In genomic region chr14:25484049-25484448, GRCm38 (mm10) we compare ENCODE assay signal across 9 mouse cellular contexts. TPM values are rescaled to one million over a fixed set of nuclear protein-coding genes. Genes with fewer than 3 reads are reported as not detected.
DNase-seq lines count a peak whose midpoint lies in the region; ATAC-seq lines count a peak whose summit lies in the region.
"Had no signal": no experiment of that assay in that cellular context is flagged by ENCODE, and none has a peak within 500 bp of the region (broad histone marks: within the 10 kb centered on the region; RNA-seq: fewer than 3 reads in every experiment).

No protein-coding gene starts in this region.

- ATAC-seq in kidney, embryonic 16.5 days (ENCODE audit: low FRiP score, low TSS enrichment): no peak
- no peak for ATAC-seq in heart, embryonic 12.5 days (ENCODE audit: insufficient number of reproducible peaks, low FRiP score)
- ATAC-seq: forebrain, postnatal 0 days had no signal

- DNase-seq in kidney, adult 18-20 months: peak; percentile 33
- peak; percentile 46 for DNase-seq in ES-CJ7 (ENCODE audit: low read depth, low spot score)
- peak; percentile 52 for DNase-seq in mesoderm, embryonic 11.5 days (ENCODE audit: low read depth, low spot score)
- DNase-seq in cerebellum, postnatal 14 days: no peak
- DNase-seq in testis, postnatal 14 days (ENCODE audit: low spot score): no peak
- DNase-seq in thymus, postnatal 25 days: no peak
- DNase-seq: forebrain, postnatal 0 days had no signal

- no peaks in the 10 kb centered on the region for H3K9me3 ChIP-seq in kidney, embryonic 16.5 days (ENCODE audit: low read length)
- no peaks in the 10 kb centered on the region for H3K9me3 ChIP-seq in heart, embryonic 12.5 days (replicated peaks)

- H3K9ac ChIP-seq in kidney, embryonic 16.5 days (replicated peaks; ENCODE audit: low read length): no peak overlapping the region
- 0 out of 2 replicates have a peak overlapping the region, but pooled peaks have one; percentile 21 for H3K9ac ChIP-seq in heart, embryonic 12.5 days
- H3K9ac ChIP-seq: forebrain, postnatal 0 days had no signal

- no peak overlapping the region for H3K4me2 ChIP-seq in kidney, embryonic 16.5 days (replicated peaks; ENCODE audit: low read depth, low read length)
- H3K4me2 ChIP-seq in heart, embryonic 12.5 days: peak overlapping the region; percentile 13

- peaks cover 99% of the 10 kb centered on the region for H3K4me1 ChIP-seq in kidney, embryonic 16.5 days (ENCODE audit: insufficient read depth, low read length)
- peaks cover 99% of the 10 kb centered on the region for H3K4me1 ChIP-seq in heart, embryonic 12.5 days (replicated peaks)

- H3K4me3 ChIP-seq in kidney, embryonic 16.5 days (ENCODE audit: low read length): no peak overlapping the region
- no peak overlapping the region for H3K4me3 ChIP-seq in heart, embryonic 12.5 days

- no peaks in the 10 kb centered on the region for H3K36me3 ChIP-seq in kidney, embryonic 16.5 days (ENCODE audit: insufficient read depth, low read length)
- no peaks in the 10 kb centered on the region; the same call in 1 of the 2 replicates for H3K36me3 ChIP-seq in heart, embryonic 12.5 days

- 52% methylated on average over 5 of the region's 5 CpGs for WGBS in kidney, embryonic 16.5 days
- WGBS in heart, embryonic 12.5 days: 34% methylated on average over 5 of the region's 5 CpGs

- H3K27me3 ChIP-seq in kidney, embryonic 16.5 days (ENCODE audit: insufficient read depth, low read length): no peaks in the 10 kb centered on the region
- no peaks in the 10 kb centered on the region for H3K27me3 ChIP-seq in heart, embryonic 12.5 days (replicated peaks)

- no peak overlapping the region for H3K27ac ChIP-seq in kidney, embryonic 16.5 days (ENCODE audit: low read length)
- H3K27ac ChIP-seq in heart, embryonic 12.5 days (ENCODE audit: poor library complexity, severe bottlenecking): peak overlapping the region; percentile 61

RNA-seq across cellular contexts. Expression of gene Zmiz1, which starts 25.1 kb away (rescaled TPM):
- 36.0 and 46.6 TPM in 2 replicates for polyA plus RNA-seq in kidney, embryonic 16.5 days (2015; fragmentation: Nextera tagmentation; extraction: Ambion mirVana)
- polyA plus RNA-seq in heart, embryonic 12.5 days (2016; fragmentation: Nextera tagmentation; extraction: Ambion mirVana): 34.2 and 41.4 TPM in 2 replicates

Comparison
In these comparisons a context has a peak if more than half of its experiments do, and no peak if none do; other contexts are left out.
1. DNase-seq: peak in kidney, adult 18-20 months (single experiment), ES-CJ7 (single experiment) and mesoderm, embryonic 11.5 days (single experiment); none in cerebellum, postnatal 14 days (0 of 2), testis, postnatal 14 days (single experiment) and thymus, postnatal 25 days (single experiment).